Mouse (Mus musculus): Measurements from ENCODE around the gene Nkiras2. TPM values are rescaled to one million over a fixed set of nuclear protein-coding genes. Genes with fewer than 3 reads are reported as not detected.

Gene Nkiras2
- polyA plus RNA-seq, 1 experiment = not detected

- Histone ChIP-seq H3K4me1 (ENCODE audit: control insufficient read depth, insufficient read depth, low read length) (no peaks in the 10 kb centered on the region), H3K27ac (ENCODE audit: insufficient read depth, low read depth, low read length) (0 out of 2 replicates have a peak overlapping the region, but pooled peaks have one; percentile 45), H3K4me3 (ENCODE audit: insufficient read depth, low read depth, low read length) (no peak overlapping the region)
- TF ChIP-seq POLR2A (IDR thresholded peaks at IDR 0.05; ENCODE audit: insufficient read depth, low read depth, low read length) = no peak
- no peak for TF ChIP-seq CTCF (IDR thresholded peaks at IDR 0.05; ENCODE audit: insufficient read depth, low read depth, low read length)
- WGBS = 36% methylated on average over 11 of the region's 11 CpGs
Observed at GRCm38 (mm10) chr11:100592346-100593046, 26.5 kb upstream of the Nkiras2 start.

- 80% methylated on average over 7 of the region's 7 CpGs for WGBS
- TF ChIP-seq CTCF (IDR thresholded peaks at IDR 0.05; ENCODE audit: insufficient read depth, low read depth, low read length) (no peak), POLR2A (IDR thresholded peaks at IDR 0.05; ENCODE audit: insufficient read depth, low read depth, low read length) (no peak)
- Histone ChIP-seq H3K4me1 (ENCODE audit: control insufficient read depth, insufficient read depth, low read length) (no peaks in the 10 kb centered on the region), H3K27ac (ENCODE audit: insufficient read depth, low read depth, low read length) (no peak overlapping the region), H3K4me3 (ENCODE audit: insufficient read depth, low read depth, low read length) (no peak overlapping the region)
Observed at GRCm38 (mm10) chr11:100594608-100595007, 24.4 kb upstream of the Nkiras2 start.

- no peak for TF ChIP-seq POLR2A (IDR thresholded peaks at IDR 0.05; ENCODE audit: insufficient read depth, low read depth, low read length)
- no peak for TF ChIP-seq CTCF (IDR thresholded peaks at IDR 0.05; ENCODE audit: insufficient read depth, low read depth, low read length)
- Histone ChIP-seq H3K27ac (ENCODE audit: insufficient read depth, low read depth, low read length) (no peak overlapping the region), H3K4me3 (ENCODE audit: insufficient read depth, low read depth, low read length) (no peak overlapping the region), H3K4me1 (ENCODE audit: control insufficient read depth, insufficient read depth, low read length) (no peaks in the 10 kb centered on the region)
- 62% methylated on average over 4 of the region's 4 CpGs for WGBS
Observed at GRCm38 (mm10) chr11:100595533-100595932, 23.5 kb upstream of the Nkiras2 start.

- TF ChIP-seq CTCF (IDR thresholded peaks at IDR 0.05; ENCODE audit: insufficient read depth, low read depth, low read length) (no peak), POLR2A (IDR thresholded peaks at IDR 0.05; ENCODE audit: insufficient read depth, low read depth, low read length) (no peak)
- H3K4me1 ChIP-seq (ENCODE audit: control insufficient read depth, insufficient read depth, low read length) = peaks cover under 1% of the 10 kb centered on the region
- H3K4me3 ChIP-seq (ENCODE audit: insufficient read depth, low read depth, low read length) = no peak overlapping the region
- no peak overlapping the region for H3K27ac ChIP-seq (ENCODE audit: insufficient read depth, low read depth, low read length)
- WGBS = 89% methylated on average over 4 of the region's 4 CpGs
Observed at GRCm38 (mm10) chr11:100598074-100598473, 21.0 kb upstream of the Nkiras2 start.

GRCm38 (mm10) chr11:100601372-100601771 lies 17.7 kb upstream of the Nkiras2 start:
- 91% methylated on average over 3 of the region's 3 CpGs for WGBS
- Histone ChIP-seq H3K27ac (ENCODE audit: insufficient read depth, low read depth, low read length) (no peak overlapping the region), H3K4me3 (ENCODE audit: insufficient read depth, low read depth, low read length) (no peak overlapping the region), H3K4me1 (ENCODE audit: control insufficient read depth, insufficient read depth, low read length) (peaks cover 16% of the 10 kb centered on the region)
- TF ChIP-seq CTCF (IDR thresholded peaks at IDR 0.05; ENCODE audit: insufficient read depth, low read depth, low read length) = no peak
- TF ChIP-seq POLR2A (IDR thresholded peaks at IDR 0.05; ENCODE audit: insufficient read depth, low read depth, low read length) = no peak

- WGBS = 82% methylated on average over 9 of the region's 9 CpGs
- peaks cover 16% of the 10 kb centered on the region for H3K4me1 ChIP-seq (ENCODE audit: control insufficient read depth, insufficient read depth, low read length)
- no peak for TF ChIP-seq POLR2A (IDR thresholded peaks at IDR 0.05; ENCODE audit: insufficient read depth, low read depth, low read length)
- no peak for TF ChIP-seq CTCF (IDR thresholded peaks at IDR 0.05; ENCODE audit: insufficient read depth, low read depth, low read length)
- H3K27ac ChIP-seq (ENCODE audit: insufficient read depth, low read depth, low read length) = peak overlapping the region; percentile 74; the same call in 1 of the 2 replicates
- no peak overlapping the region for H3K4me3 ChIP-seq (ENCODE audit: insufficient read depth, low read depth, low read length)
Observed at GRCm38 (mm10) chr11:100603155-100603554, 15.9 kb upstream of the Nkiras2 start.

- peak overlapping the region; percentile 74 for H3K27ac ChIP-seq (ENCODE audit: insufficient read depth, low read depth, low read length)
- TF ChIP-seq POLR2A (IDR thresholded peaks at IDR 0.05; ENCODE audit: insufficient read depth, low read depth, low read length) = no peak
- TF ChIP-seq CTCF (IDR thresholded peaks at IDR 0.05; ENCODE audit: insufficient read depth, low read depth, low read length) = no peak
- WGBS = 51% methylated on average over 8 of the region's 8 CpGs
- no peak overlapping the region for H3K4me3 ChIP-seq (ENCODE audit: insufficient read depth, low read depth, low read length)
- peaks cover 18% of the 10 kb centered on the region for H3K4me1 ChIP-seq (ENCODE audit: control insufficient read depth, insufficient read depth, low read length)
Observed at GRCm38 (mm10) chr11:100603813-100604212, 15.2 kb upstream of the Nkiras2 start.

- peaks cover 19% of the 10 kb centered on the region for H3K4me1 ChIP-seq (ENCODE audit: control insufficient read depth, insufficient read depth, low read length)
- no peak overlapping the region for H3K27ac ChIP-seq (ENCODE audit: insufficient read depth, low read depth, low read length)
- TF ChIP-seq POLR2A (IDR thresholded peaks at IDR 0.05; ENCODE audit: insufficient read depth, low read depth, low read length) = no peak
- no peak for TF ChIP-seq CTCF (IDR thresholded peaks at IDR 0.05; ENCODE audit: insufficient read depth, low read depth, low read length)
- 46% methylated on average over 4 of the region's 4 CpGs for WGBS
- H3K4me3 ChIP-seq (ENCODE audit: insufficient read depth, low read depth, low read length) = no peak overlapping the region
Observed at GRCm38 (mm10) chr11:100604321-100605005, 14.6 kb upstream of the Nkiras2 start.

- Histone ChIP-seq H3K4me3 (ENCODE audit: insufficient read depth, low read depth, low read length) (no peak overlapping the region), H3K27ac (ENCODE audit: insufficient read depth, low read depth, low read length) (no peak overlapping the region), H3K4me1 (ENCODE audit: control insufficient read depth, insufficient read depth, low read length) (peaks cover 25% of the 10 kb centered on the region)
- 57% methylated on average over 10 of the region's 10 CpGs for WGBS
- no peak for TF ChIP-seq CTCF (IDR thresholded peaks at IDR 0.05; ENCODE audit: insufficient read depth, low read depth, low read length)
- TF ChIP-seq POLR2A (IDR thresholded peaks at IDR 0.05; ENCODE audit: insufficient read depth, low read depth, low read length) = no peak
Observed at GRCm38 (mm10) chr11:100605451-100605850, 13.6 kb upstream of the Nkiras2 start.

Data from olfactory bulb, adult 2 months (tissue).